Mouse (Mus musculus): ENCODE results near the gene Pnpla7. TPM values are rescaled to one million over a fixed set of nuclear protein-coding genes. Genes with fewer than 3 reads are reported as not detected.
A peak's percentile ranks its signal among the peaks of the same experiment; 100 is the strongest.

The Pnpla7 gene
- polyA plus RNA-seq, 1 experiment from 2014 or later = 2.4 TPM

GRCm38 (mm10) chr2:25000544-25001235, 24.9 kb downstream of the Pnpla7 start:
- H3K27me3 ChIP-seq = no peaks in the 10 kb centered on the region
- no peaks in the 10 kb centered on the region for H3K36me3 ChIP-seq (ENCODE audit: poor library complexity, severe bottlenecking)
- no peak overlapping the region for H3K9ac ChIP-seq
- H3K27ac ChIP-seq = no peak overlapping the region
- H3K9me3 ChIP-seq (replicated peaks) = no peaks in the 10 kb centered on the region
- H3K4me1 ChIP-seq = no peaks in the 10 kb centered on the region
- 82% methylated on average over 3 of the region's 3 CpGs for WGBS
- H3K4me3 ChIP-seq = no peak overlapping the region
- no peak for ATAC-seq
- H3K4me2 ChIP-seq = no peak overlapping the region

GRCm38 (mm10) chr2:25003946-25004786, 28.3 kb downstream of the Pnpla7 start:
- no peaks in the 10 kb centered on the region for H3K27me3 ChIP-seq
- H3K27ac ChIP-seq = no peak overlapping the region
- H3K4me1 ChIP-seq = no peaks in the 10 kb centered on the region
- no peak overlapping the region for H3K4me3 ChIP-seq
- 55% methylated on average over 9 of the region's 9 CpGs for WGBS
- no peaks in the 10 kb centered on the region for H3K36me3 ChIP-seq (ENCODE audit: poor library complexity, severe bottlenecking)
- peak; percentile 50; the same call in 1 of the 2 replicates for ATAC-seq
- no peak overlapping the region for H3K9ac ChIP-seq
- no peaks in the 10 kb centered on the region for H3K9me3 ChIP-seq (replicated peaks)
- no peak overlapping the region for H3K4me2 ChIP-seq

GRCm38 (mm10) chr2:25006767-25007166, 30.9 kb downstream of the Pnpla7 start:
- Histone ChIP-seq H3K9me3 (replicated peaks) (no peaks in the 10 kb centered on the region), H3K27ac (no peak overlapping the region), H3K9ac (no peak overlapping the region), H3K27me3 (no peaks in the 10 kb centered on the region), H3K4me1 (no peaks in the 10 kb centered on the region), H3K4me3 (no peak overlapping the region), H3K4me2 (no peak overlapping the region), H3K36me3 (ENCODE audit: poor library complexity, severe bottlenecking) (no peaks in the 10 kb centered on the region)
- WGBS = 97% methylated on average over 1 of the region's 1 CpGs
- no peak for ATAC-seq

GRCm38 (mm10) chr2:25008250-25008649, 32.4 kb downstream of the Pnpla7 start:
- no peaks in the 10 kb centered on the region for H3K27me3 ChIP-seq
- no peak overlapping the region for H3K9ac ChIP-seq
- no peaks in the 10 kb centered on the region for H3K9me3 ChIP-seq (replicated peaks)
- no peak overlapping the region for H3K4me3 ChIP-seq
- ATAC-seq = no peak
- H3K27ac ChIP-seq = no peak overlapping the region
- no peaks in the 10 kb centered on the region for H3K4me1 ChIP-seq
- H3K36me3 ChIP-seq (ENCODE audit: poor library complexity, severe bottlenecking) = no peaks in the 10 kb centered on the region
- no peak overlapping the region for H3K4me2 ChIP-seq

GRCm38 (mm10) chr2:25022678-25023077, 46.8 kb downstream of the Pnpla7 start:
- Histone ChIP-seq H3K36me3 (ENCODE audit: poor library complexity, severe bottlenecking) (no peaks in the 10 kb centered on the region), H3K9ac (no peak overlapping the region), H3K27me3 (no peaks in the 10 kb centered on the region), H3K9me3 (replicated peaks) (no peaks in the 10 kb centered on the region), H3K4me1 (no peaks in the 10 kb centered on the region), H3K27ac (no peak overlapping the region), H3K4me3 (no peak overlapping the region), H3K4me2 (no peak overlapping the region)
- no peak for ATAC-seq
- WGBS = 82% methylated on average over 1 of the region's 1 CpGs

- Histone ChIP-seq H3K36me3 (ENCODE audit: poor library complexity, severe bottlenecking) (no peaks in the 10 kb centered on the region), H3K27me3 (no peaks in the 10 kb centered on the region), H3K4me3 (no peak overlapping the region), H3K9ac (no peak overlapping the region), H3K4me2 (no peak overlapping the region), H3K9me3 (replicated peaks) (no peaks in the 10 kb centered on the region), H3K4me1 (no peaks in the 10 kb centered on the region), H3K27ac (no peak overlapping the region)
- 86% methylated on average over 1 of the region's 1 CpGs for WGBS
- no peak for ATAC-seq
Measured at GRCm38 (mm10) chr2:25025109-25025508, 49.3 kb downstream of the Pnpla7 start.

GRCm38 (mm10) chr2:25034994-25035393, 59.2 kb downstream of the Pnpla7 start:
- no peak overlapping the region for H3K4me2 ChIP-seq
- no peak for ATAC-seq
- H3K27ac ChIP-seq = no peak overlapping the region
- H3K4me3 ChIP-seq = no peak overlapping the region
- no peaks in the 10 kb centered on the region for H3K27me3 ChIP-seq
- H3K36me3 ChIP-seq (ENCODE audit: poor library complexity, severe bottlenecking) = no peaks in the 10 kb centered on the region
- H3K9ac ChIP-seq = no peak overlapping the region
- no peaks in the 10 kb centered on the region for H3K9me3 ChIP-seq (replicated peaks)
- H3K4me1 ChIP-seq = no peaks in the 10 kb centered on the region
- 92% methylated on average over 4 of the region's 4 CpGs for WGBS

- Histone ChIP-seq H3K9ac (no peak overlapping the region), H3K9me3 (replicated peaks) (no peaks in the 10 kb centered on the region), H3K4me1 (no peaks in the 10 kb centered on the region), H3K4me2 (no peak overlapping the region), H3K36me3 (ENCODE audit: poor library complexity, severe bottlenecking) (no peaks in the 10 kb centered on the region), H3K4me3 (no peak overlapping the region), H3K27ac (no peak overlapping the region), H3K27me3 (no peaks in the 10 kb centered on the region)
- 82% methylated on average over 5 of the region's 5 CpGs for WGBS
- ATAC-seq = no peak
Measured at GRCm38 (mm10) chr2:25040089-25040488, 64.3 kb downstream of the Pnpla7 start.

GRCm38 (mm10) chr2:25050921-25051320, 75.1 kb downstream of the Pnpla7 start:
- H3K4me3 ChIP-seq = no peak overlapping the region
- no peak overlapping the region for H3K9ac ChIP-seq
- H3K4me1 ChIP-seq = peaks cover 14% of the 10 kb centered on the region
- WGBS = 86% methylated on average over 7 of the region's 7 CpGs
- H3K27me3 ChIP-seq = no peaks in the 10 kb centered on the region
- peaks cover 4% of the 10 kb centered on the region for H3K36me3 ChIP-seq (ENCODE audit: poor library complexity, severe bottlenecking)
- H3K9me3 ChIP-seq (replicated peaks) = no peaks in the 10 kb centered on the region
- no peak overlapping the region for H3K27ac ChIP-seq
- H3K4me2 ChIP-seq = no peak overlapping the region
- no peak for ATAC-seq

GRCm38 (mm10) chr2:25051450-25051849, 75.6 kb downstream of the Pnpla7 start:
- Histone ChIP-seq H3K4me1 (peaks cover 19% of the 10 kb centered on the region), H3K9ac (no peak overlapping the region), H3K4me2 (no peak overlapping the region), H3K27ac (no peak overlapping the region), H3K4me3 (no peak overlapping the region), H3K27me3 (no peaks in the 10 kb centered on the region), H3K36me3 (ENCODE audit: poor library complexity, severe bottlenecking) (peaks cover 9% of the 10 kb centered on the region), H3K9me3 (replicated peaks) (no peaks in the 10 kb centered on the region)
- ATAC-seq = no peak
- 90% methylated on average over 8 of the region's 8 CpGs for WGBS

- ATAC-seq = no peak
- Histone ChIP-seq H3K4me3 (no peak overlapping the region), H3K9ac (no peak overlapping the region), H3K27me3 (no peaks in the 10 kb centered on the region), H3K4me2 (no peak overlapping the region), H3K4me1 (peaks cover 19% of the 10 kb centered on the region), H3K27ac (no peak overlapping the region), H3K9me3 (replicated peaks) (no peaks in the 10 kb centered on the region), H3K36me3 (ENCODE audit: poor library complexity, severe bottlenecking) (peaks cover 23% of the 10 kb centered on the region)
- WGBS = 94% methylated on average over 6 of the region's 6 CpGs
Measured at GRCm38 (mm10) chr2:25053101-25053500, 77.3 kb downstream of the Pnpla7 start.

- WGBS = 5% methylated on average over 44 of the region's 47 CpGs
- peak within 1 kb of the TSS; percentile 84 for H3K9ac ChIP-seq
- peaks cover 19% of the 10 kb centered on the region for H3K4me1 ChIP-seq
- no peaks in the 10 kb centered on the region for H3K27me3 ChIP-seq
- H3K4me3 ChIP-seq = peak within 1 kb of the TSS; percentile 73
- peak within 1 kb of the TSS; percentile 91 for H3K4me2 ChIP-seq
- H3K9me3 ChIP-seq (replicated peaks) = no peaks in the 10 kb centered on the region
- peak; percentile 90 for ATAC-seq
- peaks cover 36% of the 10 kb centered on the region for H3K36me3 ChIP-seq (ENCODE audit: poor library complexity, severe bottlenecking)
- H3K27ac ChIP-seq = peak within 1 kb of the TSS; percentile 48
Measured at GRCm38 (mm10) chr2:25054221-25055067, 78.6 kb downstream of the Pnpla7 start, which contains the start of gene Nsmf. Gene Nsmf, plus strand, starts transcription at chr2:25054355.
